Mouse (Mus musculus): ENCODE measurements around the gene Efnb2. TPM values are rescaled to one million over a fixed set of nuclear protein-coding genes. Genes with fewer than 3 reads are reported as not detected.
A peak's percentile ranks its signal among the peaks of the same experiment; 100 is the strongest.

Gene Efnb2
- polyA plus RNA-seq, 1 experiment from 2014 or later = 9.6 TPM

GRCm38 (mm10) chr8:8657692-8658355 lies 3.2 kb downstream of the Efnb2 start:
- WGBS = 13% methylated on average over 5 of the region's 5 CpGs
- Histone ChIP-seq H3K4me3 (ENCODE audit: low read length) (peak overlapping the region; percentile 99), H3K4me2 (ENCODE audit: low read length) (peak overlapping the region; percentile 66), H3K4me1 (ENCODE audit: control insufficient read depth, insufficient read depth, low read depth, low read length) (peaks cover 38% of the 10 kb centered on the region), H3K36me3 (ENCODE audit: control insufficient read depth, insufficient read depth, low read length) (no peaks in the 10 kb centered on the region), H3K9me3 (ENCODE audit: control insufficient read depth, low read length) (no peaks in the 10 kb centered on the region), H3K9ac (ENCODE audit: low read depth, low read length) (peak overlapping the region; percentile 94), H3K27me3 (replicated peaks; ENCODE audit: control insufficient read depth, insufficient read depth, low read length) (no peaks in the 10 kb centered on the region), H3K27ac (ENCODE audit: low read depth, low read length) (peak overlapping the region; percentile 75)
- no peak for ATAC-seq

GRCm38 (mm10) chr8:8656578-8657441 lies 4.2 kb downstream of the Efnb2 start:
- Histone ChIP-seq H3K36me3 (ENCODE audit: control insufficient read depth, insufficient read depth, low read length) (no peaks in the 10 kb centered on the region), H3K9me3 (ENCODE audit: control insufficient read depth, low read length) (no peaks in the 10 kb centered on the region), H3K9ac (ENCODE audit: low read depth, low read length) (peak overlapping the region; percentile 58), H3K4me1 (ENCODE audit: control insufficient read depth, insufficient read depth, low read depth, low read length) (peaks cover 41% of the 10 kb centered on the region), H3K4me3 (ENCODE audit: low read length) (peak overlapping the region; percentile 99), H3K27ac (ENCODE audit: low read depth, low read length) (peak overlapping the region; percentile 36), H3K4me2 (ENCODE audit: low read length) (peak overlapping the region; percentile 66), H3K27me3 (replicated peaks; ENCODE audit: control insufficient read depth, insufficient read depth, low read length) (no peaks in the 10 kb centered on the region)
- ATAC-seq = no peak
- WGBS = 10% methylated on average over 14 of the region's 14 CpGs

GRCm38 (mm10) chr8:8655346-8656340 lies 5.4 kb downstream of the Efnb2 start:
- Histone ChIP-seq H3K27me3 (replicated peaks; ENCODE audit: control insufficient read depth, insufficient read depth, low read length) (no peaks in the 10 kb centered on the region), H3K4me3 (ENCODE audit: low read length) (peak overlapping the region; percentile 99), H3K4me2 (ENCODE audit: low read length) (peak overlapping the region; percentile 66), H3K9ac (ENCODE audit: low read depth, low read length) (peak overlapping the region; percentile 14), H3K9me3 (ENCODE audit: control insufficient read depth, low read length) (no peaks in the 10 kb centered on the region), H3K4me1 (ENCODE audit: control insufficient read depth, insufficient read depth, low read depth, low read length) (peaks cover 41% of the 10 kb centered on the region), H3K27ac (ENCODE audit: low read depth, low read length) (peak overlapping the region; percentile 69), H3K36me3 (ENCODE audit: control insufficient read depth, insufficient read depth, low read length) (no peaks in the 10 kb centered on the region)
- 13% methylated on average over 24 of the region's 24 CpGs for WGBS
- no peak for ATAC-seq

- H3K4me2 ChIP-seq (ENCODE audit: low read length) = peak overlapping the region; percentile 66
- no peaks in the 10 kb centered on the region for H3K27me3 ChIP-seq (replicated peaks; ENCODE audit: control insufficient read depth, insufficient read depth, low read length)
- 13% methylated on average over 12 of the region's 12 CpGs for WGBS
- no peak for ATAC-seq
- no peaks in the 10 kb centered on the region for H3K36me3 ChIP-seq (ENCODE audit: control insufficient read depth, insufficient read depth, low read length)
- H3K4me1 ChIP-seq (ENCODE audit: control insufficient read depth, insufficient read depth, low read depth, low read length) = peaks cover 53% of the 10 kb centered on the region
- no peak overlapping the region for H3K9ac ChIP-seq (ENCODE audit: low read depth, low read length)
- H3K27ac ChIP-seq (ENCODE audit: low read depth, low read length) = peak overlapping the region; percentile 21; the same call in 1 of the 2 replicates
- no peaks in the 10 kb centered on the region for H3K9me3 ChIP-seq (ENCODE audit: control insufficient read depth, low read length)
- H3K4me3 ChIP-seq (ENCODE audit: low read length) = peak overlapping the region; percentile 7; the same call in 1 of the 2 replicates
These were observed 7.0 kb downstream of the Efnb2 start for GRCm38 (mm10) chr8:8653906-8654489.

- Histone ChIP-seq H3K4me2 (ENCODE audit: low read length) (peak overlapping the region; percentile 66), H3K9ac (ENCODE audit: low read depth, low read length) (no peak overlapping the region), H3K27ac (ENCODE audit: low read depth, low read length) (peak overlapping the region; percentile 21; the same call in 1 of the 2 replicates), H3K4me3 (ENCODE audit: low read length) (no peak overlapping the region; the same call in 1 of the 2 replicates), H3K27me3 (replicated peaks; ENCODE audit: control insufficient read depth, insufficient read depth, low read length) (no peaks in the 10 kb centered on the region), H3K9me3 (ENCODE audit: control insufficient read depth, low read length) (no peaks in the 10 kb centered on the region), H3K4me1 (ENCODE audit: control insufficient read depth, insufficient read depth, low read depth, low read length) (peaks cover 54% of the 10 kb centered on the region), H3K36me3 (ENCODE audit: control insufficient read depth, insufficient read depth, low read length) (no peaks in the 10 kb centered on the region)
- ATAC-seq = no peak
- WGBS = 26% methylated on average over 5 of the region's 5 CpGs
These were observed 7.7 kb downstream of the Efnb2 start for GRCm38 (mm10) chr8:8653343-8653742.

GRCm38 (mm10) chr8:8652388-8652787 lies 8.7 kb downstream of the Efnb2 start:
- Histone ChIP-seq H3K27me3 (replicated peaks; ENCODE audit: control insufficient read depth, insufficient read depth, low read length) (no peaks in the 10 kb centered on the region), H3K9me3 (ENCODE audit: control insufficient read depth, low read length) (no peaks in the 10 kb centered on the region), H3K27ac (ENCODE audit: low read depth, low read length) (no peak overlapping the region), H3K4me2 (ENCODE audit: low read length) (no peak overlapping the region), H3K36me3 (ENCODE audit: control insufficient read depth, insufficient read depth, low read length) (no peaks in the 10 kb centered on the region), H3K9ac (ENCODE audit: low read depth, low read length) (no peak overlapping the region), H3K4me3 (ENCODE audit: low read length) (no peak overlapping the region), H3K4me1 (ENCODE audit: control insufficient read depth, insufficient read depth, low read depth, low read length) (peaks cover 48% of the 10 kb centered on the region)
- 79% methylated on average over 4 of the region's 4 CpGs for WGBS
- ATAC-seq = no peak

GRCm38 (mm10) chr8:8649944-8650343 lies 11.1 kb downstream of the Efnb2 start:
- no peaks in the 10 kb centered on the region for H3K9me3 ChIP-seq (ENCODE audit: control insufficient read depth, low read length)
- no peaks in the 10 kb centered on the region for H3K27me3 ChIP-seq (replicated peaks; ENCODE audit: control insufficient read depth, insufficient read depth, low read length)
- no peak overlapping the region for H3K4me3 ChIP-seq (ENCODE audit: low read length)
- peak; percentile 34; the same call in 1 of the 2 replicates for ATAC-seq
- no peak overlapping the region for H3K9ac ChIP-seq (ENCODE audit: low read depth, low read length)
- 29% methylated on average over 8 of the region's 8 CpGs for WGBS
- peaks cover 36% of the 10 kb centered on the region for H3K4me1 ChIP-seq (ENCODE audit: control insufficient read depth, insufficient read depth, low read depth, low read length)
- 0 out of 2 replicates have a peak overlapping the region, but pooled peaks have one; percentile 9 for H3K4me2 ChIP-seq (ENCODE audit: low read length)
- H3K36me3 ChIP-seq (ENCODE audit: control insufficient read depth, insufficient read depth, low read length) = no peaks in the 10 kb centered on the region
- no peak overlapping the region for H3K27ac ChIP-seq (ENCODE audit: low read depth, low read length)

- Histone ChIP-seq H3K36me3 (ENCODE audit: control insufficient read depth, insufficient read depth, low read length) (no peaks in the 10 kb centered on the region), H3K4me1 (ENCODE audit: control insufficient read depth, insufficient read depth, low read depth, low read length) (peaks cover 33% of the 10 kb centered on the region), H3K4me2 (ENCODE audit: low read length) (0 out of 2 replicates have a peak overlapping the region, but pooled peaks have one; percentile 9), H3K9ac (ENCODE audit: low read depth, low read length) (no peak overlapping the region), H3K9me3 (ENCODE audit: control insufficient read depth, low read length) (no peaks in the 10 kb centered on the region), H3K27ac (ENCODE audit: low read depth, low read length) (no peak overlapping the region), H3K4me3 (ENCODE audit: low read length) (no peak overlapping the region), H3K27me3 (replicated peaks; ENCODE audit: control insufficient read depth, insufficient read depth, low read length) (no peaks in the 10 kb centered on the region)
- peak; percentile 6; the same call in 1 of the 2 replicates for ATAC-seq
- WGBS = 73% methylated on average over 3 of the region's 3 CpGs
These were observed 11.5 kb downstream of the Efnb2 start for GRCm38 (mm10) chr8:8649536-8649935.

All from hindbrain, embryonic 16.5 days (tissue).